Mouse (Mus musculus) kidney, embryonic 16.5 days (tissue): ENCODE results near the gene Rasl10a. TPM values are rescaled to one million over a fixed set of nuclear protein-coding genes. Genes with fewer than 3 reads are reported as not detected.
A peak's percentile ranks its signal among the peaks of the same experiment; 100 is the strongest.

Source experiments
- ATAC-seq: fragments of 200-750 bp; cut with Nextera tagmentation; 2 replicates; pipeline ENCODE4 v1.8.0; 2017; ENCODE audit warnings: moderate TSS enrichment; ENCODE audit not compliant: low FRiP score, low TSS enrichment
- H3K27ac ChIP-seq: fragments of 300-500 bp; sonication (generic); 2 replicates; pipeline ENCODE4 v1.5.1; 2014; ENCODE audit warnings: low read length
- H3K27me3 ChIP-seq: fragments of 300-500 bp; sonication (generic); 2 replicates; pipeline ENCODE4 v1.6.1; 2014; ENCODE audit warnings: low read length, control low read depth, mixed read lengths; ENCODE audit not compliant: insufficient read depth
- H3K36me3 ChIP-seq: fragments of 300-500 bp; sonication (generic); 2 replicates; pipeline ENCODE4 v1.6.1; 2014; ENCODE audit warnings: low read length, control low read depth, mixed read lengths; ENCODE audit not compliant: insufficient read depth
- H3K4me1 ChIP-seq: fragments of 300-500 bp; sonication (generic); 2 replicates; pipeline ENCODE4 v1.6.1; 2014; ENCODE audit warnings: low read length, control low read depth, mixed read lengths; ENCODE audit not compliant: insufficient read depth
- H3K4me2 ChIP-seq: fragments of 300-500 bp; sonication (generic); replicated peaks from 2 replicates; pipeline ENCODE4 v1.6.1; 2014; ENCODE audit warnings: low read depth, low read length
- H3K4me3 ChIP-seq: fragments of 300-500 bp; sonication (generic); 2 replicates; pipeline ENCODE4 v1.5.1; 2014; ENCODE audit warnings: mild to moderate bottlenecking, low read length
- H3K9ac ChIP-seq: fragments of 300-500 bp; sonication (generic); replicated peaks from 2 replicates; pipeline ENCODE4 v1.6.1; 2014; ENCODE audit warnings: low read length
- H3K9me3 ChIP-seq: fragments of 300-500 bp; sonication (generic); 2 replicates; pipeline ENCODE4 v1.6.1; 2016; ENCODE audit warnings: low read length, control low read depth
- WGBS: fragments of 180-500 bp; shearing (Covaris S2); extraction: QIAGEN DNeasy Blood & Tissue Kit; methylation state at CpG from one replicate; pipeline ENCODE4 v1.1.7; 2014; 5-methylcytosine and 5-hydroxymethylcytosine counted together
- polyA plus RNA-seq: library from polyadenylated mRNA; unstranded; fragments of >200 nt; fragmentation: Nextera tagmentation; extraction: Ambion mirVana; gene quantifications from 2 replicates; pipeline ENCODE4 v1.2.1, GENCODE M21; 2015

Gene Rasl10a
- polyA plus RNA-seq, 1 experiment from 2014 or later: 3.0 TPM

DNA sequence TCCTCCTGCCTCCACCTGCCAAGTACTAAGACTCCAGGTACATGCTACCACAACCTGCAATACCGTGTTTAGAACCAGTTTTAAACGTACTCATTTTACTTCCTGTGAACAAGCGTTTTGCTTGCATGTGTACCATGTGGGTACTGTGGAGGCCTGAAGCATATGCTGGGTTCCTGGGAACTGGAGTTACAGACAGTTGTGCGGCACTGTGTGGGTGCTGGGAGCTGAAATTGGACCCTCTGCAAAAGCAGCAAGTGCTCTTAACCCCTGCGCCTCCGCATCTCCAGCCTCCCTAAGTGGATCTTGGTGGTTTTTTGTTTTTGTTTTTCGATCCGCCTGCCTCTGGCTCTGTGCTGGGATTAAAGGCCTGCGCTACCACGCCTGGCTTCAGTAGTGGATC is 6.3 kb upstream of the Rasl10a start:
- ATAC-seq: no peak
- Histone ChIP-seq H3K36me3 (no peaks in the 10 kb centered on the region), H3K27me3 (peaks cover 1% of the 10 kb centered on the region; the same call in 1 of the 2 replicates), H3K9ac (no peak overlapping the region), H3K4me2 (no peak overlapping the region), H3K9me3 (no peaks in the 10 kb centered on the region), H3K4me1 (peaks cover 14% of the 10 kb centered on the region), H3K27ac (no peak overlapping the region), H3K4me3 (no peak overlapping the region)
- WGBS: 67% methylated on average over 10 of the region's 10 CpGs

DNA sequence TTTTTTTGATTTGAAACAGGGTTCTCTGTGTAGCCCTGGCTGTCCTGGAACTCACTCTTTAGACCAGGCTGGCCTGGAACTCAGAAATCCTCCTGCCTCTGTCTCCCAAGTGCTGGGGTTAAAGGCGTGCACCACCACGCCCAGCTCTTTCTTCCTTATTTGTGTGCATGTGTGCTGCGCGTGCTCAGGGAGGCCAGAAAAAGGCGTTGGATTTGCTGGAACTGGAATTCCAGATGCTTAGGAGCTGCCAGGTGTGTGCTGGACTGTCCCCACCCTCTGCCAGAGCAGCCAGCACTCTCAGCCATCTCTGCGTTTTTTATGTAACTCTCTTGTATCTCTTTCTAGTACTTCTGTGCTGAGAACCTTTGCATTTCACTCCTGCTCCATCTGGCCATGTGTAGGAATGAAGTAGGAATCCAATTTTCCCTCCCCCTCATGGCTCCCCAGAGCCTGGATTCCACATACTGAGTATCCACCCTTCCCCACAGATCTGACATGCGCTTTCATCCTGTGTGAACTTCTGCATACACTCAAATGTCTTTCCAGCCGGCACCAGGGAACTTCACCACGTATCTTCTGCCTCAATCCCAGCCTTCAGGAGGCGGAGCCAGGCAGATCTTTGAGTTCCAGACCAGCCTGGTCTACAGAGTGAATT is 5.6 kb upstream of the Rasl10a start:
- Histone ChIP-seq H3K27ac (no peak overlapping the region), H3K9ac (no peak overlapping the region), H3K27me3 (peaks cover 8% of the 10 kb centered on the region), H3K4me1 (peaks cover 20% of the 10 kb centered on the region), H3K36me3 (no peaks in the 10 kb centered on the region), H3K4me2 (no peak overlapping the region), H3K4me3 (no peak overlapping the region), H3K9me3 (no peaks in the 10 kb centered on the region)
- no peak for ATAC-seq
- WGBS: 71% methylated on average over 10 of the region's 10 CpGs

DNA sequence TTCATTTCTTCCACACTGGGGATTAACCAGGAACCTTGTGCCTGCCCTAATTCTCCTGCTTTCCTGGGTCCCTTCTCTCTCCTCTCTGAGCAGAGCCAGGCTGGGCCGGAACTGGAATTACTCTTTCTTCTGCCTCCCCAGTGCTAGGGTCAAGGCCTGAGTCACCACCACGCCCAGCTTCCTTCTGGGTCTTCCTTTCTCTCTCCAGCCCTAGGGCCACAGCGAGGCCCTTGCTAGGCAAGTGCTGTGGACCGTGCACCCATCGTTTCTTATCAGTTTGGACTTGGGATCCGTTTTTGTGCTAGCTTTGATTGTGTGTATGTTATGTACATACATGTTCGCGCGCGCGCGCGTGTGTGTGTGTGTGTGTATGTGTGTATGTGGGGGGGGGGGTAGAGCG is 3.8 kb upstream of the Rasl10a start:
- H3K36me3 ChIP-seq: no peaks in the 10 kb centered on the region
- no peak overlapping the region for H3K27ac ChIP-seq
- H3K4me3 ChIP-seq: no peak overlapping the region
- no peak for ATAC-seq
- no peaks in the 10 kb centered on the region for H3K9me3 ChIP-seq
- peaks cover 35% of the 10 kb centered on the region for H3K4me1 ChIP-seq
- no peak overlapping the region for H3K4me2 ChIP-seq
- peaks cover 19% of the 10 kb centered on the region for H3K27me3 ChIP-seq
- H3K9ac ChIP-seq: no peak overlapping the region
- 87% methylated on average over 14 of the region's 14 CpGs for WGBS

DNA sequence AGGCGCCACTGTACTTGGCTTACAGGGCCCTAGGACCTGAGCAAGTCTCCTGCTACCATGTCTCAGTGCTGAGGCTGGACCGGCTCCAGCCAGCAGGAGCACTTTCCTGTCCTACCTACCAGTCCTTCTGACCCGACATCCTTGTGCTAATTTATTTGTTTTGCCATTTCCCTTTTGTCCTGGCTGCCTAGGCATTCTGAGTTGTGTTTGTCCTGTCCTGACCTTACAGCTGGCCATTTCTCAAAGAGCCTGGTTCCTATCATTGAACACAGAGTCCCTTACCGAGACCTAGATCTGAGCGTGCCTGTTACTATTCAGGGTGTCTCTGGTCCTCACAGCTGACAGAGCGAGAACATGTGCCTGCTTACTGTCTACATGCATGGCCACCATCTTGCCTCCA is 3.1 kb upstream of the Rasl10a start:
- peaks cover 42% of the 10 kb centered on the region for H3K4me1 ChIP-seq
- H3K27ac ChIP-seq: no peak overlapping the region
- no peak overlapping the region for H3K9ac ChIP-seq
- no peaks in the 10 kb centered on the region for H3K9me3 ChIP-seq
- H3K4me3 ChIP-seq: no peak overlapping the region
- no peaks in the 10 kb centered on the region for H3K36me3 ChIP-seq
- 64% methylated on average over 6 of the region's 6 CpGs for WGBS
- ATAC-seq: no peak
- peaks cover 26% of the 10 kb centered on the region for H3K27me3 ChIP-seq
- H3K4me2 ChIP-seq: no peak overlapping the region

DNA sequence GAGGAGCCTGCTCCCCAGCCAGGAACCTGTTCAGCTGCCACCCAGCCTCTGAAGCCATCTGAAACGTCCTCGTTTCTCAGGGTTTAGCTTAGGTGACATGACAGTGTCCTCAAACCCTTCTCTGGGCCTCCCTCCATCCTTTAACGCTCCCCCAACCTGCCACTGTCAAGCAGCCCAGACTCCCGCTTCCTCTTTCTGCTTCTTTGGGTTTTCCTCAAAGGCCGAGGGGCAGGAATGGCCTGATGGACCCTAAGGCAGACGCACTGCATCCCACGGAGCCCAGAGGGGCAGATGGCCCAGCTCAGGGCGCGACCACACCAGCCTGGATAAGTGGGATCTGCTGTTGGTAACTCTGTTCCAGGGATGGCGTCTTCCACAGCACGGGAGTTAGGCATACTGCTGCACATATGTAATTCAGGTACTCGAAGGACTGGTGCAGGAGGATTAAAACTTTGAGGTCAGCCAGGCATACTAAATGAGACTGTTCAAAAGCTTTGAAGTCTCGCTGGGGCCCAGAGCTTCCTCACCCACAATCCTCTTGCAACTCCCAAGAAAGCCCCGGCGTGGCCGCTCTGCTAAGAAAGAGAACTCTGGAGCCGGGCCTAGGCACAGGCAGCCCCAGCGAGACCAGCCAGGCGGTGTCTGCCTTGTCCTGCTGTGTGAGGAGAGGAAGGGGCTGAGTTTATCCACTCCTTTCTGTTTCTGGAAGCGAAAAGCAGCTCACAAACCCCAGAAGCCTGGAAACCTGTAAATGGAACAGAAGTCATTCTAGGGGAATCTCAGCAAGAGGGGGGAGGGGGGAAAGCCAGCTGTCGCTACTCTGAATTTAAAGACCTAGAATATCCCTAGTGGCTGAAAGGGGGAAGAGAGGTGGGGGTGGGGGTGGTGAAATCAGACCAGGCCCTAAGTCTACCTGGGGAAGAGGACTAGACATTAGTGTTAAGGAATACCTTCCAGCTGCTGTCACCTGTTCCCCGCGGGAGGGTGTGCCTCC is 1.7 kb upstream of the Rasl10a start:
- Histone ChIP-seq H3K27me3 (peaks cover 40% of the 10 kb centered on the region), H3K4me1 (peaks cover 46% of the 10 kb centered on the region), H3K4me3 (no peak overlapping the region), H3K9ac (peak overlapping the region; percentile 42; the same call in 1 of the 2 replicates), H3K4me2 (no peak overlapping the region), H3K9me3 (no peaks in the 10 kb centered on the region), H3K36me3 (no peaks in the 10 kb centered on the region), H3K27ac (no peak overlapping the region)
- WGBS: 36% methylated on average over 23 of the region's 23 CpGs
- no peak for ATAC-seq

DNA sequence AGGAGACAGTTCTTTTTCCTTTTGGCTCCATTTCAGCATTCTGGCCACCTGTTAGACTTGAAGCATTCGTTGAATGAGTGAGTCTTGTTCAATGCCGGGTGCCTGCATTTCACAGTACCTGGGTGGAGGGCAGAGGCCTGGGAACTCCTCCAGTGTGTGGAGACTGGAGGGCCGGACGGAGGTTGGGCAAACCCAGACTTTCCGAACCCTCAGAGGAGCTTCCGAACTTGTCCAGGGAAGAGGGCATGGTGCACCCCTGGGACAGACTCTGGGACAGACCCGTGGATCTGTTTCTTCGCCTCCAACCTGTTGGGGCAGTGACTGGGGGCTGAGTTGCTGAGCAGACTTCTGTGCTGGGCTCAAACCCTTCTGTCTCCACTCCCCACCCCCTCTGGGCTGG is 864 bp upstream of the Rasl10a start:
- Histone ChIP-seq H3K4me1 (peaks cover 50% of the 10 kb centered on the region), H3K9me3 (no peaks in the 10 kb centered on the region), H3K4me3 (no peak overlapping the region), H3K9ac (0 out of 2 replicates have a peak overlapping the region, but pooled peaks have one; percentile 15), H3K4me2 (no peak overlapping the region), H3K36me3 (no peaks in the 10 kb centered on the region), H3K27me3 (peaks cover 40% of the 10 kb centered on the region), H3K27ac (no peak overlapping the region)
- ATAC-seq: no peak
- 63% methylated on average over 8 of the region's 8 CpGs for WGBS

DNA sequence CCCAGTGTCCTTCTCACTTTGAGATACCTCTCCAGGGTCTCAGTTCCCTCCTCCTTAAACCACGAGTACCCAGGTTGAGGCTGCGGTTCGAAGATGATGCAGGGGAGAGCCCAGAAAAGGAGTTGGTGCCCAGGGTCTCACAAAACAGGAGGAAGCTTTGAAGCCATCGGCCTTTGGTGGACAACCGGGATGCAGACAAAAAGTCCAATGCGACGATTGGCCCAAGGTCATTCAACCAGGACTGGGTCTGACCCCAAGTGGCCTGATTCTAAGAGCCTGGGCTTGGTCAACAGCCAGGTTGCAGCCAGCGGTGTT is 430 bp upstream of the Rasl10a start:
- Histone ChIP-seq H3K9me3 (no peaks in the 10 kb centered on the region), H3K9ac (0 out of 2 replicates have a peak overlapping the region, but pooled peaks have one; percentile 63), H3K36me3 (no peaks in the 10 kb centered on the region), H3K27ac (no peak overlapping the region), H3K4me3 (peak overlapping the region; percentile 55), H3K4me1 (peaks cover 54% of the 10 kb centered on the region), H3K4me2 (peak overlapping the region; percentile 93), H3K27me3 (peaks cover 40% of the 10 kb centered on the region)
- 12% methylated on average over 8 of the region's 8 CpGs for WGBS
- ATAC-seq: no peak

DNA sequence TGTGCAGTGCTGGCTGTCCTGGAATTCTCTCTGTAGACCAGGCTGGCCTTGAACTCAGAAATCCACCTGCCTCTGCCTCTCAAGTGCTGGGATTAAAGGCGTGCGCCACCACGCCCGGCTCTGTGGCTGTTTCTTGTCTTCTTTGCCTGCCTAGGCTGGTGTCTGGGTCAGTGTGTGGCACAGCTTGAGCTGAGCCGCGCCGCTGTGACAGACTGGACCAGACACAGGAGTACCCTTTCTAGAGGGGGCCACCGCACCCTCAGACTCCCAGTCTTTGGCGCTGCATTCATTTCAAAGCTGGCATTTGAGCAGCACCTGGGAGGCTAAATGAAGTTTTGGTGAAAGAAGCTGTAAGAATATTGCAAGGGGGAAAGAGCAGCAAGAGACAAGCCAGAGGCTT is 855 bp downstream of the Rasl10a start:
- no peak overlapping the region for H3K27ac ChIP-seq
- H3K9me3 ChIP-seq: no peaks in the 10 kb centered on the region
- H3K4me1 ChIP-seq: peaks cover 65% of the 10 kb centered on the region
- 37% methylated on average over 9 of the region's 9 CpGs for WGBS
- H3K4me3 ChIP-seq: no peak overlapping the region
- no peak overlapping the region for H3K9ac ChIP-seq
- H3K36me3 ChIP-seq: no peaks in the 10 kb centered on the region
- H3K27me3 ChIP-seq: peaks cover 48% of the 10 kb centered on the region
- H3K4me2 ChIP-seq: 0 out of 2 replicates have a peak overlapping the region, but pooled peaks have one; percentile 93
- no peak for ATAC-seq

DNA sequence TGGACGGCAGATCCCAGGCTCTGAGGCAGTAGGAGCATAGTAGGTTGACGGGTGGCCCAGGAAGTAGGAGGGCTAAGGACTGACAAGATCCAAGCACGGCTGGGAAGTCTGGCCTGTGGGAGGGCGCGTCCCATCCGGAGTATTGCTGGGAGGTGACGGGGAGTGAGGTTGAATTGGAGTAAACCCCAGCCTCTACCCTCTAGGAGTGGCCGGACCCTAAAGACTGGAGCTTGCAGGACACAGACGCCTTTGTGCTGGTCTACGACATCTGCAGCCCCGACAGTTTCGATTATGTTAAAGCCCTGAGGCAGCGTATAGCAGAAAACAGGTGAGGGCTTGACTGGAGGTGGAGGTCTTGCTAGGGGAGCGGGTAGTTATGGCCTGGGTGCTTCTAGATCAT is 1.3 kb downstream of the Rasl10a start:
- H3K9ac ChIP-seq: no peak overlapping the region
- peaks cover 68% of the 10 kb centered on the region for H3K4me1 ChIP-seq
- H3K36me3 ChIP-seq: no peaks in the 10 kb centered on the region
- H3K27ac ChIP-seq: no peak overlapping the region
- 20% methylated on average over 14 of the region's 14 CpGs for WGBS
- no peak overlapping the region for H3K4me3 ChIP-seq
- H3K27me3 ChIP-seq: peaks cover 48% of the 10 kb centered on the region
- 0 out of 2 replicates have a peak overlapping the region, but pooled peaks have one; percentile 7 for H3K4me2 ChIP-seq
- H3K9me3 ChIP-seq: no peaks in the 10 kb centered on the region
- no peak for ATAC-seq

DNA sequence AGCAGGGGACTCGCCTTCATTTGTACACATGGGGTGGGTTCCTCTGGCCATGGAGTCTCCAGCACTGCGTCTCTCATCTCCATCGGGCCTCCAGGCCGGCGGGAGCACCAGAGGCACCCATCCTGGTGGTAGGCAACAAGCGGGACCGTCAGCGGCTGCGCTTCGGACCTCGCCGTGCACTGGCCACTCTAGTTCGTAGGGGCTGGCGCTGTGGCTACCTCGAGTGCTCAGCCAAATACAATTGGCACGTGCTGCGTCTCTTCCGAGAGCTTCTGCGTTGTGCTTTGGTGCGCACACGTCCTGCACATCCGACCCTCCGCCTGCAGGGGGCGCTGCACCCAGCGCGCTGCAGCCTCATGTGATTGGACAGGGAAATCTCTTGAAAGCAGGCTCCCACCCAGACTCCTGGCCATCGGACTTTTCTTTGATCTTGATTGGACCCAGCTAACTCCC is 1.8 kb downstream of the Rasl10a start:
- H3K4me1 ChIP-seq: peaks cover 72% of the 10 kb centered on the region
- ATAC-seq: no peak
- H3K27me3 ChIP-seq: peaks cover 48% of the 10 kb centered on the region
- H3K4me3 ChIP-seq: no peak overlapping the region
- H3K9me3 ChIP-seq: no peaks in the 10 kb centered on the region
- no peaks in the 10 kb centered on the region for H3K36me3 ChIP-seq
- 13% methylated on average over 27 of the region's 27 CpGs for WGBS
- no peak overlapping the region for H3K4me2 ChIP-seq
- no peak overlapping the region for H3K27ac ChIP-seq
- no peak overlapping the region for H3K9ac ChIP-seq
